Mouse (Mus musculus) neural tube, embryonic 11.5 days (tissue): Measurements from ENCODE around the gene Msmo1. TPM values are rescaled to one million over a fixed set of nuclear protein-coding genes. Genes with fewer than 3 reads are reported as not detected.

Experiments
- ATAC-seq: fragments of 200-750 bp; cut with Nextera tagmentation; 2 replicates; pipeline ENCODE4 v1.8.0; 2017; ENCODE audit warnings: moderate number of reproducible peaks, mild to moderate bottlenecking, moderate TSS enrichment, moderate library complexity; ENCODE audit not compliant: insufficient read depth, low FRiP score, low TSS enrichment
- DNase-seq: peaks from one replicate; pipeline ENCODE4 v3.0.0-alpha.2; 2015; ENCODE audit warnings: low spot score
- H3K27ac ChIP-seq: fragments of 300-500 bp; sonication (generic); 2 replicates; pipeline ENCODE4 v1.5.1; 2014; ENCODE audit warnings: low read depth, mild to moderate bottlenecking, low read length
- H3K27me3 ChIP-seq: fragments of 300-500 bp; sonication (generic); 2 replicates; pipeline ENCODE4 v1.6.1; 2014; ENCODE audit warnings: mild to moderate bottlenecking, low read length, mixed read lengths; ENCODE audit not compliant: control insufficient read depth, insufficient read depth
- H3K36me3 ChIP-seq: fragments of 300-500 bp; sonication (generic); 2 replicates; pipeline ENCODE4 v1.6.1; 2014; ENCODE audit warnings: mild to moderate bottlenecking, low read length, moderate library complexity, mixed read lengths; ENCODE audit not compliant: control insufficient read depth, insufficient read depth
- H3K4me1 ChIP-seq: fragments of 300-500 bp; sonication (generic); 2 replicates; pipeline ENCODE4 v1.6.1; 2014; ENCODE audit warnings: low read length, mixed read lengths; ENCODE audit not compliant: control insufficient read depth, insufficient read depth
- H3K4me2 ChIP-seq: fragments of 300-500 bp; sonication (generic); 2 replicates; pipeline ENCODE4 v1.6.1; 2014; ENCODE audit warnings: low read depth, mild to moderate bottlenecking, moderate library complexity
- H3K4me3 ChIP-seq: fragments of 300-500 bp; sonication (generic); 2 replicates; pipeline ENCODE4 v1.5.1; 2014; ENCODE audit warnings: low read depth, low read length
- H3K9ac ChIP-seq: fragments of 300-500 bp; sonication (generic); 2 replicates; pipeline ENCODE4 v1.6.1; 2014; ENCODE audit warnings: mild to moderate bottlenecking, low read length
- H3K9me3 ChIP-seq: fragments of 300-500 bp; sonication (generic); 2 replicates; pipeline ENCODE4 v1.6.1; 2016; ENCODE audit warnings: low read length; ENCODE audit not compliant: control insufficient read depth
- WGBS: fragments of 180-500 bp; shearing (Covaris S2); extraction: QIAGEN DNeasy Blood & Tissue Kit; methylation state at CpG from one replicate; pipeline ENCODE4 v1.1.7; 2014; 5-methylcytosine and 5-hydroxymethylcytosine counted together
- polyA plus RNA-seq: library from polyadenylated mRNA; unstranded; fragments of >200 nt; fragmentation: Nextera tagmentation; extraction: Ambion mirVana; gene quantifications from 2 replicates; pipeline ENCODE4 v1.2.1, GENCODE M21; 2014

Gene Msmo1
- polyA plus RNA-seq, 1 experiment from 2014 or later, result 195 TPM

DNA sequence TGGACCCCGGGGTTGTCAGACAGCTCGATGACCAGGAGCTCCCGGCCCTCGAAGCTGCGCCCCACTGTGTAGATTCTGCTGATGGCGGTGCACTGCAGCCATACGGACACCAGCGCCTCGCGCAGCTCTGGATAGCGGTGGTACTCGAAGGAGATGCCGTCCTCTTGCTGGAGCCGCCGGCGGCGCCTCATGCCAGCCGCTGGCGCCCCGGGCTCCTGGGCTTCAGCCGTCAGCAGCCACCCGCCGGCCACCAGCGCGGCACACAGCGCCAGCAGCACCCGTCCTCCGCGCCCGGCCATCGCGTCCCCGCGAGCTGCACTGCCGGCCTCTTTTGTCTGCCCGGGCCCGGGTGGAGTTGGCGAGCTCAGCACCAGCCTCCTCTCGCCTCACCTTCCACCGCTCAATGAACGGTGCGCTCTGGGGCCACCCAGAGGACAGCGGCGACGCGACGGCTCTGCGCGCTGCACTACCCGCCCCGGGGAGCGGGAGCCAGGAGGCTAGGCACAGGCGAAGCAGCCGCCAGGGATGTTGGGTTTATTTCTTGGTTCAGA lies 40.9 kb downstream of the Msmo1 start, which contains the start of gene Cpe:
TSS of gene Cpe (minus strand) at position 404 of the 551 bp plus-strand sequence.
- Histone ChIP-seq H3K27me3 (no peaks in the 10 kb centered on the region), H3K36me3 (no peaks in the 10 kb centered on the region), H3K4me3 (peak within 1 kb of the TSS; percentile 68), H3K27ac (peak within 1 kb of the TSS; percentile 95), H3K9ac (peak within 1 kb of the TSS; percentile 93), H3K9me3 (no peaks in the 10 kb centered on the region), H3K4me2 (peak within 1 kb of the TSS; percentile 49), H3K4me1 (0 out of 2 replicates have a peak, but pooled peaks cover 2% of the 10 kb centered on the region)
- peak; percentile 92 for DNase-seq
- WGBS, result under 1% methylated on average over 51 of the region's 54 CpGs
- peak; percentile 99 for ATAC-seq

DNA sequence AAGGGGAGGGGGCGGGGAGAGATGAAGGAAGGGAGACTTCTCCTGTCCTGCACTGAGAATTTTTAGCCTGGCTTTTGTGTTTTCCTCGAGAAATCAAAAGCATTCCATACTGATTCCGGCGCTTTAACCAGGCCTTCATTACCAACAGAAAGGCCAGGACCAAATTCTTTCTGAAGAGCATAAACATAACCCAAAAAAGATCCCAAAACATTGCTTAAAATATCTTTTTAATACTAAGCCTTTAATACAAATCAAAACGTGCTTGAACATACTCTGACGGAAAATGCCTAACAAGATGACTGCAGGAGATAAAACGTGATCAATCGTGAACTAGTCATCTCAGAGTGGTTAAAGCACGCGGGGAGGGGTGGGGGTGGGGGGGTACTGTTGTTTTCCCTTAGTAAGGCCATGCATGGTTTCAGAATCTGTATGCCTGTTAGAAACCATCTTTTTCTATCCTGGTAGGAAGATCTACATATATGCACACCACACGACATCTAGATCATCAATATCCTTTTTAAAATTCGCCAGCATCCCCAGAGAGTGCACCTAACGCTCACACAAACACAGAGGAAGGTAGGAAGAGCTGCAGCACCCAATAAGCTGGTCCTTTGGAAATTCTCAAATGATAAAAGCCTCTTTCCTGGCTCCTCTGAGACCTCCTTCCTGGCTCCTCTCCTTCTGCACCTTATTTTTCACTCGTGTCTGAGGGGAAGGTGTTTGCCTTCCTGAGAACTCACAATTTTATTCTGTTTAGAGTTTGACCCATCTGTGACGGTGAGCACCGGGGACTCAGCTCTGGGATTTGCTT lies 41.8 kb downstream of the Msmo1 start:
- H3K4me2 ChIP-seq, result peak overlapping the region; percentile 49
- peak overlapping the region; percentile 93 for H3K9ac ChIP-seq
- DNase-seq (no peak), ATAC-seq (no peak)
- no peaks in the 10 kb centered on the region for H3K27me3 ChIP-seq
- H3K36me3 ChIP-seq, result no peaks in the 10 kb centered on the region
- peak overlapping the region; percentile 68 for H3K4me3 ChIP-seq
- H3K27ac ChIP-seq, result no peak overlapping the region
- 0 out of 2 replicates have a peak, but pooled peaks cover 2% of the 10 kb centered on the region for H3K4me1 ChIP-seq
- WGBS, result 12% methylated on average over 16 of the region's 16 CpGs
- H3K9me3 ChIP-seq, result no peaks in the 10 kb centered on the region

DNA sequence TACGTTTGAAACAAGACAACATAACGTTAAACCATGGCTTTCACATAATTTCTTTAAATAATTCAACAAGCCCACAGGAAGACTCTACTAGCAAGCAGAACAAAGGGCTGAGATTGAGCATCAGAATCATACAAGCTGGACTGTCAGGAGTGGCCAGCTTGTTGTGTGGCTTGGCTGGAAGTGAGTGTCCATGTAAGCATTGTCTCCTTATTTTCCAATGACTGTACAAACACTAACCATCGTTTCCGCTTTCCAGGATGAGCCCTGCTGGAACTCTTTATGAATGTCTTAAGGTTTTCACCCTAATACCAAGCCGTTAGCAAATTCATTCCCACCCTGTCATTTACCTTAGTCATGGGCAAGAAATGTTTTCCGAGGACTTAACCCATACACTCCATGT lies 42.7 kb downstream of the Msmo1 start:
- H3K27me3 ChIP-seq, result no peaks in the 10 kb centered on the region
- ATAC-seq (no peak), DNase-seq (no peak)
- 0 out of 2 replicates have a peak, but pooled peaks cover 2% of the 10 kb centered on the region for H3K4me1 ChIP-seq
- WGBS, result 90% methylated on average over 6 of the region's 6 CpGs
- H3K27ac ChIP-seq, result no peak overlapping the region
- no peaks in the 10 kb centered on the region for H3K9me3 ChIP-seq
- no peaks in the 10 kb centered on the region for H3K36me3 ChIP-seq
- peak overlapping the region; percentile 6; the same call in 1 of the 2 replicates for H3K4me2 ChIP-seq
- H3K4me3 ChIP-seq, result no peak overlapping the region
- no peak overlapping the region for H3K9ac ChIP-seq

DNA sequence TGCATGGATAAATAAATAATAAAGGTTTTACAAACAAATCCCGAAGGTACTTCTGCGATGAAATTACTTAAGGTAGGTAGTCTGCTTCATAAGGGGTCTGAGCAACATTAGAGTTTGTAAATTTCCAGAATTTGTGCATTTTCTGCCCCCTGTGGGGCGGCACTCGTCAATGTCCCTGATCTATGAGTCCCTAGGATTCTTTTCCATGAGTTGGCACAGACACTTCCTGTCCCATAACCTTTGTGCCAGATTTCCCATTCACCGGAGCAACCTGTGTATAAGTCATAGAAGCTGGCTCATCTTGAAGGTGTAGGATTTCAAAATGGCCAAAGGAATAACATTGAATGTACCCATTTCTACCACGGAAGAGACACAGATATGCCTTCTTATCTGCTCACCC lies 43.3 kb downstream of the Msmo1 start:
- 81% methylated on average over 6 of the region's 6 CpGs for WGBS

GRCm38 (mm10) chr8:64688741-64689140 lies 44.9 kb downstream of the Msmo1 start:
- H3K27me3 ChIP-seq, result no peaks in the 10 kb centered on the region
- H3K36me3 ChIP-seq, result no peaks in the 10 kb centered on the region
- H3K9me3 ChIP-seq, result no peaks in the 10 kb centered on the region
- no peak for ATAC-seq
- H3K4me2 ChIP-seq, result no peak overlapping the region
- H3K4me1 ChIP-seq, result 0 out of 2 replicates have a peak, but pooled peaks cover 2% of the 10 kb centered on the region
- no peak for DNase-seq
- no peak overlapping the region for H3K9ac ChIP-seq
- H3K27ac ChIP-seq, result no peak overlapping the region
- H3K4me3 ChIP-seq, result no peak overlapping the region
- WGBS, result 80% methylated on average over 4 of the region's 4 CpGs

More for the DNA sequence above, 43.3 kb downstream of the Msmo1 start:
- ATAC-seq (no peak), DNase-seq (no peak)
- Histone ChIP-seq H3K27me3 (no peaks in the 10 kb centered on the region), H3K9me3 (no peaks in the 10 kb centered on the region), H3K9ac (no peak overlapping the region), H3K4me1 (0 out of 2 replicates have a peak, but pooled peaks cover 2% of the 10 kb centered on the region), H3K27ac (no peak overlapping the region), H3K4me3 (no peak overlapping the region), H3K36me3 (no peaks in the 10 kb centered on the region), H3K4me2 (no peak overlapping the region)

GRCm38 (mm10) chr8:64688161-64688560 lies 45.4 kb downstream of the Msmo1 start:
- H3K4me1 ChIP-seq, result 0 out of 2 replicates have a peak, but pooled peaks cover 2% of the 10 kb centered on the region
- no peak for ATAC-seq
- no peaks in the 10 kb centered on the region for H3K36me3 ChIP-seq
- H3K27me3 ChIP-seq, result no peaks in the 10 kb centered on the region
- H3K9me3 ChIP-seq, result no peaks in the 10 kb centered on the region
- H3K4me3 ChIP-seq, result no peak overlapping the region
- no peak for DNase-seq
- H3K4me2 ChIP-seq, result no peak overlapping the region
- H3K9ac ChIP-seq, result no peak overlapping the region
- WGBS, result 85% methylated on average over 3 of the region's 3 CpGs
- H3K27ac ChIP-seq, result no peak overlapping the region

DNA sequence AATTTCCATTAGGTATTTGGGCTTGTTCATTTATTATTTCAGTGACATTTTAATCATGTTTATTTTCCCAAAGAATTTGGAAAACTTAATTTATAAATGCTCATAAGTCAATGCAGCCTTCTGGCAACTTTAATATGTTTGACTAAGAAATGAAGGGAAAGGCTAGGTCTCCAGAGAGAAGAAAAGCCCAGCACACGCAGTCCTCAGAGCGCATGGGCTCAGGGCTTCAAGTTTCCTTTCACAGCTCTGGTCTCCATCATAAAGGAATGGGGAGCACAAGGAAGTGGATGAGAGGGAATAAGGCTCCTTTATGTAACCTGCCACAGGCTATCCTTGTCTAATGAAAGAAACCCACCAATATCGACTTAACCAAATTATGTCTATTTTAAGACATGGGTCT lies 51.1 kb downstream of the Msmo1 start:
- ATAC-seq, result no peak
- Histone ChIP-seq H3K9me3 (no peaks in the 10 kb centered on the region), H3K27ac (no peak overlapping the region), H3K36me3 (no peaks in the 10 kb centered on the region), H3K27me3 (no peaks in the 10 kb centered on the region), H3K4me1 (no peaks in the 10 kb centered on the region), H3K9ac (no peak overlapping the region), H3K4me2 (no peak overlapping the region), H3K4me3 (no peak overlapping the region)
- 82% methylated on average over 3 of the region's 3 CpGs for WGBS
- DNase-seq, result no peak

DNA sequence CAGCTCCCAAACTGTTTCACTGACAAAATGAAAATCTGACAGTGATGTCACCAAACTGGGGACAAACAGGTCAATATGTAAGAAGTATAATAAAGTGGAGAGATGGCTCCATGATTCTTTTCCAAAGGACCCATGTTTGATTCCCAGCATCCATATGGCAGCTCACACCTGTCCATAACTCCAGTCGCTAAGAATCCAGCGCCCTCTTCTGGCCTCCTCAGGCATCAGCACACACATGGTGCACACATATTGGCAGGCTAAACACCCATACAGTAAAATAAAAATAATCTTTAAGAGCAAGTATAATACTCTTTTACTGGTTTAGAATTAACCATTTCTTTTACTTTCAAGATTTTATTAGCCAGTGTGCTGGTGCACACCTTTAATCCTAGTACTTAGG lies 57.2 kb downstream of the Msmo1 start:
- H3K4me3 ChIP-seq, result no peak overlapping the region
- no peak overlapping the region for H3K27ac ChIP-seq
- no peak overlapping the region for H3K9ac ChIP-seq
- ATAC-seq (no peak), DNase-seq (no peak)
- H3K4me2 ChIP-seq, result no peak overlapping the region
- H3K9me3 ChIP-seq, result no peaks in the 10 kb centered on the region
- H3K4me1 ChIP-seq, result no peaks in the 10 kb centered on the region
- no peaks in the 10 kb centered on the region for H3K27me3 ChIP-seq
- H3K36me3 ChIP-seq, result no peaks in the 10 kb centered on the region
- 77% methylated on average over 2 of the region's 2 CpGs for WGBS
